Mouse (Mus musculus) heart, embryonic 14.5 days (tissue): ENCODE results near the gene Plekha6. TPM values are rescaled to one million over a fixed set of nuclear protein-coding genes. Genes with fewer than 3 reads are reported as not detected.
A peak's percentile ranks its signal among the peaks of the same experiment; 100 is the strongest.

Experiments
- ATAC-seq: fragments of 200-750 bp; cut with Nextera tagmentation; 2 replicates; pipeline ENCODE4 v1.8.0; 2017; ENCODE audit warnings: low read depth, moderate TSS enrichment; ENCODE audit not compliant: insufficient number of reproducible peaks, insufficient read depth, low FRiP score
- H3K27ac ChIP-seq, 2 experiments: fragments of 200-500 bp in 1 of 2; fragments of 300-500 bp in 1 of 2; sonication (generic) in 1 of 2; replicated peaks in 1 of 2; 2 replicates each; pipeline ENCODE4 v1.5.1; 2012 to 2014; ENCODE audit warnings: low read depth in 2 of 2, low read length in 2 of 2, control low read depth in 1 of 2, mild to moderate bottlenecking in 1 of 2, mixed read lengths in 1 of 2; ENCODE audit not compliant: control insufficient read depth in 1 of 2, insufficient read depth in 1 of 2
- H3K27me3 ChIP-seq: fragments of 300-500 bp; sonication (generic); 2 replicates; pipeline ENCODE4 v1.6.1; 2014; ENCODE audit warnings: mild to moderate bottlenecking, low read length, control low read depth; ENCODE audit not compliant: control insufficient read depth, insufficient read depth
- H3K36me3 ChIP-seq: fragments of 300-500 bp; sonication (generic); 2 replicates; pipeline ENCODE4 v1.6.1; 2014; ENCODE audit warnings: mild to moderate bottlenecking, control low read depth, low read length, mixed read lengths; ENCODE audit not compliant: control insufficient read depth, insufficient read depth
- H3K4me1 ChIP-seq, 2 experiments: fragments of 200-500 bp in 1 of 2; fragments of 300-500 bp in 1 of 2; sonication (generic) in 1 of 2; 2 replicates each; pipeline ENCODE4 v1.6.1; 2012 to 2014; ENCODE audit warnings: low read length in 2 of 2, control low read depth in 1 of 2, mixed read lengths in 1 of 2; ENCODE audit not compliant: control insufficient read depth in 2 of 2, insufficient read depth in 2 of 2
- H3K4me2 ChIP-seq: fragments of 300-500 bp; sonication (generic); 2 replicates; pipeline ENCODE4 v1.6.1; 2014; ENCODE audit warnings: mild to moderate bottlenecking, low read length
- H3K4me3 ChIP-seq, 2 experiments: fragments of 200-500 bp in 1 of 2; fragments of 300-500 bp in 1 of 2; sonication (generic) in 1 of 2; 2 replicates each; pipeline ENCODE4 v1.5.1; 2012 to 2014; ENCODE audit warnings: low read length in 2 of 2, mild to moderate bottlenecking in 2 of 2, control low read depth in 1 of 2, low read depth in 1 of 2, moderate library complexity in 1 of 2; ENCODE audit not compliant: control insufficient read depth in 1 of 2, insufficient read depth in 1 of 2
- H3K9ac ChIP-seq: fragments of 300-500 bp; sonication (generic); 2 replicates; pipeline ENCODE4 v1.6.1; 2014; ENCODE audit warnings: mild to moderate bottlenecking, low read length
- H3K9me3 ChIP-seq: fragments of 300-500 bp; sonication (generic); 2 replicates; pipeline ENCODE4 v1.6.1; 2016; ENCODE audit warnings: low read length, control low read depth; ENCODE audit not compliant: control insufficient read depth
- WGBS: fragments of 180-500 bp; shearing (Covaris S2); extraction: QIAGEN DNeasy Blood & Tissue Kit; methylation state at CpG from one replicate; pipeline ENCODE4 v1.1.7; 2014; 5-methylcytosine and 5-hydroxymethylcytosine counted together
- polyA plus RNA-seq: library from polyadenylated mRNA; unstranded; fragments of >200 nt; fragmentation: Nextera tagmentation; extraction: Ambion mirVana; gene quantifications from 2 replicates; pipeline ENCODE4 v1.2.1, GENCODE M21; 2014

The Plekha6 gene
- polyA plus RNA-seq, 1 experiment from 2014 or later: 12.4 TPM

DNA sequence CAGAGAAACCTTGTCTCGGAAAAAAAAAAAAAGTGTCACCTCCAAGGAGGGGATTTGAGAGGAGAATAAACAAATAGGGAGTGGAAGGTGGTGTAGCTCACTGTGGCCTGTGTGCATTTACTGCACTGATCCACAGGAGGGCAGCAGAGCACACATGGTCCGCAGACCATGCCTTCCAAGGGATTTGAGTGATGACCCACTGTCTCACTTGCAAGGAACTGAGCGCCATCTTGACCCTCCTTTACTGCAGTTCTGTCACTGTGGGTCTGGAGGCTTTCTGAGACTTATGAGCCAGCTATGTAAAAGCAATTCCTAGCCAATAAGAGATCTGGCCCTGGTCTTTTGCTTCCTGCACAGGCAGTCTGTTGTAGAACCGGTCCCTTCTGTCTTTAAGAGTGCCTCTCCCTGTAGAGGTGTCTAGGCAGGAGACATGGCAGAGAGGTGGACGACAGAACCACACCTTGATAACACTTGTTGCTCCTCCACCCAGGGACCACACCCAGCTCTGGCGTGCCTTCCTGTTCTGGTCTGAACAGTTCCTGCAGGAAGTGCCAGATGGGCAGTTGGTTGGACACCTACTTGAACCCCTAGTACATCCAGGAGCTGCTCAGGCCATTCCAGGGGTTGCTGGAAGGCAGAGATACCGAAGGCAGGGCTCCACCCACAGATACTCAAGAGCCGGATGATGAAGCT lies 13.6 kb downstream of the Plekha6 start:
- no peak for ATAC-seq
- Histone ChIP-seq H3K27me3 (no peaks in the 10 kb centered on the region), H3K36me3 (no peaks in the 10 kb centered on the region), H3K4me2 (no peak overlapping the region), H3K4me3 (no peak overlapping the region), H3K9ac (no peak overlapping the region), H3K4me1 (peaks cover 2 to 10% of the 10 kb centered on the region in 2 experiments; a peak in 3 of 4 replicates), H3K27ac (no peak overlapping the region), H3K9me3 (no peaks in the 10 kb centered on the region)
- 43% methylated on average over 8 of the region's 8 CpGs for WGBS

DNA sequence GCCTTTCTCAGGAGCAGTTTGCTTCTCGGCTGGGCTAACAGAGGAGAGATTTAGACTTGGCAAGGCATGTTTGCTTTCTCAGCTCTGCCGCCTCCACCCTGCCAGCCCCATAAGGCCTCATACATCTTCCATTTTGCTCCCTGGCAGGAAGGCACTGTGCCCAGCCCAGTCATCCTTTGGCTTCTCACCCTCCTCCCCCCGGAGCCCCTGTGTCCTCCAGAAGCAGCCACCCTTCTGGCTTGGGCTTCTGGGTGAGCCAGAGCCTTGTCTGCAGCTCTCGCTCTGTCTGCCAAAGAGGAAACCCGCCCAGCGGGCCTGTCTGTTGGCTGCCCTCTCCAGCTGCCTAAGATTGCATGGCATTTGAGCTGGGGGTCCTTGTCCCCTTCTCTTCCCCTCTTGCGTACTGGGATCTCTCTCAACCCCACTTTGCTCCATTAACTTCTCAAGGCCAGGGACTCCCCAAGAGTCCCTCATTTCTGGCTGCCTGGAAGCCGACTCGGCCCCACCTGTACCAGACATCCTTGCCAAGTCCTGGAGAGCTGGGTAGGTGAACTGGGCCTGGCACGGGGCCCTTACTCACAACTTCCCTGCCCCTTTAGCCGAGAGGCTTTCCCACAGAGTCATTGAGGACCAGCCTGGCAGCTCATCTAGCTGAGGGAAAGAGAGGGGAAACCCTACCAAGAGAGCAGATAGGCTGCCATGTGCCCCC lies 14.9 kb downstream of the Plekha6 start:
- H3K27me3 ChIP-seq: peaks cover 7% of the 10 kb centered on the region; the same call in 1 of the 2 replicates
- H3K4me2 ChIP-seq: no peak overlapping the region
- no peak for ATAC-seq
- no peaks in the 10 kb centered on the region for H3K9me3 ChIP-seq
- no peak overlapping the region for H3K9ac ChIP-seq
- 73% methylated on average over 11 of the region's 11 CpGs for WGBS
- H3K4me1 ChIP-seq: peaks cover 7 to 18% of the 10 kb centered on the region in 2 experiments; a peak in 3 of 4 replicates
- H3K4me3 ChIP-seq: no peak overlapping the region
- no peak overlapping the region for H3K27ac ChIP-seq
- no peaks in the 10 kb centered on the region for H3K36me3 ChIP-seq

DNA sequence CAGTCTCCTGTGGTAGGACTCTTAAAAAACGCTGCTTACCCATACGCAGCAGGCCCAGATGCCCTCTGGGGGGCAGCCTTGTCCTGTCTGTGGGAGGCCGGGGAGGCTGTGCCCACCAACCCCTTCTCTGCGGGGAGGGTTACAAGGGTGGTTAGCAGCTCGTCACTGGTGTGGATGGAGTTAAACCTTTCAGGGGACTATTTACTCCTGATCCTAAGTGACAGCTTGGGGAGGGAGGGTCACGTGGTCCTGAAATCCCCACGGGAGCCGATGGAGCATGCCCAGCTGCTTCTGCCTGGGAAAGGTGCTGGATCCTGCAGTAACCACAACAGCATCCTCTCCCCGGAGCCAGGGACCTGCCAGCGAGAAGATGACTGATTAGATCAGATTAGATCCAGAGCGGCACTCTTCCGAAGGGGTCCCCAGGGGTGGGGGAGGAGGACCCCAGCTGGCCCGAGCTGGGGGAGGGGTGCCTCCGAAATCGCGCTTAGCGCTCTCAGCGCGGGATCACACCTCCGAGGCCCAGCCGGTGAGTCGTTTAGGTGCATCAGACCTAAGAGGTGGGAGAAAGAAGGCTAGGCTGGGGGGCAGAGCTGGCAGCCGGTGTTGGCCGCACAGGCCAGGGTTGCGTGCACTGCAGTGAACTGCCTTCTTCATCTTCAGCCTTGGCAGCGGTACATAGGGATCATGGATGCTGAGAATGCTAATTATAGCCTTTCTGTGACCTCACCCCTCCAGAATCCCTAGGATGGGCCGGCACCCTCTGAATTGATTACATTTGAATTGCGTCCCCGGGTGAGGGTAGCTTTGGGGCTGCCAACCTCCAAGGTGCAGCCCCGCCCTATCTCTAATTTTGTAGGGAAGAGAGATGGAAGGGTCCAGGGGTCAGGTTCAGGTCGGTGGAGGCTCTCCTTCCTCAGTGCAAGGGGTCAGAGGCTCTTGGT lies 17.3 kb downstream of the Plekha6 start:
- peak; percentile 65 for ATAC-seq
- H3K27ac ChIP-seq: peak overlapping the region; percentile 19 to 24; a peak in 1 of 4 replicates
- peaks cover 7 to 18% of the 10 kb centered on the region in 2 experiments; a peak in 3 of 4 replicates for H3K4me1 ChIP-seq
- no peaks in the 10 kb centered on the region for H3K9me3 ChIP-seq
- H3K4me3 ChIP-seq: peak overlapping the region; percentile 57 to 75
- no peaks in the 10 kb centered on the region for H3K36me3 ChIP-seq
- H3K9ac ChIP-seq: peak overlapping the region; percentile 60
- WGBS: 1% methylated on average over 31 of the region's 31 CpGs
- peaks cover 7% of the 10 kb centered on the region; the same call in 1 of the 2 replicates for H3K27me3 ChIP-seq
- peak overlapping the region; percentile 84 for H3K4me2 ChIP-seq

DNA sequence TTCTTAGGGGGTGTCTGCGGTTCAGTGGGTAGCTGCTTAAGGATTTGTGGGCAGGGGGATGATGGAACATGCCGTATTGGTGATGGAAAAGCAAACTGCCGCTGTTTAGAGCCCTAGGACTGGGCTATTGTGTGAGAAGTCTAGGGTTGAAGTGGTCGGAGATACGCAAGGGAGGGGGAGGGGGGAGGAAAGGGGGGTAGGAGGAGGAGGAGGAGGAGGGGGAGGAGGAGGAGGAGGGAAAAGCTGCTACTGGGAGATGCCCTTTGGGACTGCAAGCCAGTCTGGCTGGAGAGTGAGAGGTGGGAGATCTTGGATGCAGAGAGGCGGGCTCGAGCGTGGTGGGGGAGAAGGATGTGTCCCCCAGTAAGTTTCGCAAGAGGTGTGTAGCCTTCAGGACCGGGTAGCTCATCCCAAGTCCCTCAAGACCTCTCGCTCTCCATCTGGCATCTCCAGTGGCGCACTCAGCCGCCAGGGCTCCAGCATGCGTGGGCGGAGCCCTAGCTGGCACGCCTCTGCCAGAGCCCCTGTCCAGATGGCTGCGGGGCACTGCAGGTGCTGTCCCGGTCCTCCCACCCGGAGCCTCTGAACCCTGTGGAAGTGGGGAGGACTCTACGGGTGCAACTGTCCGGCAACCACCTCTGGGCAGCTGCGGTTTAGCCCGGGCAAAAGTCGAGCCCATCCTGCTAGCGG lies 18.2 kb downstream of the Plekha6 start:
- Histone ChIP-seq H3K36me3 (no peaks in the 10 kb centered on the region), H3K9me3 (no peaks in the 10 kb centered on the region), H3K4me1 (peaks cover 7 to 18% of the 10 kb centered on the region in 2 experiments; a peak in 3 of 4 replicates), H3K9ac (peak overlapping the region; percentile 66), H3K27me3 (peaks cover 7% of the 10 kb centered on the region; the same call in 1 of the 2 replicates), H3K4me2 (peak overlapping the region; percentile 84), H3K27ac (peak overlapping the region; percentile 19 to 24; a peak in 1 of 4 replicates), H3K4me3 (peak overlapping the region; percentile 57 to 75)
- WGBS: 2% methylated on average over 25 of the region's 25 CpGs
- peak; percentile 40; the same call in 1 of the 2 replicates for ATAC-seq

DNA sequence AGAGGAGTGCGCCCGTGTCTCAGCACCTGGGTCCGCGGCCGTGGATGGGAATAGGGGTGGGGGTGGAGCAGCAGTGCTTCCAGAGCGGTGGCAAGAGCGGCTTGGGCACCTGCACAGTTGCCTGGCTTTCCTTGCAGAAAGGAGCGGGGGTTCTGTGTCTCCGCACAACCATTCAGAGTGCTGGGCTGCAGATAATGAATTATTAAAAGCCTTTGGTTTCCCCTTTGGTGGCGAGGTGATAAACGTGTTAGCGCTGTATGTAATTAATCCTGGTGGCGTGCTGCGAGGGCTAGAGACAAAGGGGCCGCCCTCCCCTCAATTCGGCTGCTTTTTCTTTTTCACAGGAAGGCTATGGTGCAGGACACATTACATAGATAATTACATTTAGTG lies 18.7 kb downstream of the Plekha6 start:
- no peaks in the 10 kb centered on the region for H3K9me3 ChIP-seq
- no peak for ATAC-seq
- peaks cover 7 to 18% of the 10 kb centered on the region in 2 experiments; a peak in 3 of 4 replicates for H3K4me1 ChIP-seq
- peak overlapping the region; percentile 14 to 19; a peak in 2 of 4 replicates for H3K27ac ChIP-seq
- peak overlapping the region; percentile 84 for H3K4me2 ChIP-seq
- 2% methylated on average over 16 of the region's 16 CpGs for WGBS
- H3K4me3 ChIP-seq: peak overlapping the region; percentile 57 to 75
- peak overlapping the region; percentile 66 for H3K9ac ChIP-seq
- peaks cover 7% of the 10 kb centered on the region; the same call in 1 of the 2 replicates for H3K27me3 ChIP-seq
- no peaks in the 10 kb centered on the region for H3K36me3 ChIP-seq

DNA sequence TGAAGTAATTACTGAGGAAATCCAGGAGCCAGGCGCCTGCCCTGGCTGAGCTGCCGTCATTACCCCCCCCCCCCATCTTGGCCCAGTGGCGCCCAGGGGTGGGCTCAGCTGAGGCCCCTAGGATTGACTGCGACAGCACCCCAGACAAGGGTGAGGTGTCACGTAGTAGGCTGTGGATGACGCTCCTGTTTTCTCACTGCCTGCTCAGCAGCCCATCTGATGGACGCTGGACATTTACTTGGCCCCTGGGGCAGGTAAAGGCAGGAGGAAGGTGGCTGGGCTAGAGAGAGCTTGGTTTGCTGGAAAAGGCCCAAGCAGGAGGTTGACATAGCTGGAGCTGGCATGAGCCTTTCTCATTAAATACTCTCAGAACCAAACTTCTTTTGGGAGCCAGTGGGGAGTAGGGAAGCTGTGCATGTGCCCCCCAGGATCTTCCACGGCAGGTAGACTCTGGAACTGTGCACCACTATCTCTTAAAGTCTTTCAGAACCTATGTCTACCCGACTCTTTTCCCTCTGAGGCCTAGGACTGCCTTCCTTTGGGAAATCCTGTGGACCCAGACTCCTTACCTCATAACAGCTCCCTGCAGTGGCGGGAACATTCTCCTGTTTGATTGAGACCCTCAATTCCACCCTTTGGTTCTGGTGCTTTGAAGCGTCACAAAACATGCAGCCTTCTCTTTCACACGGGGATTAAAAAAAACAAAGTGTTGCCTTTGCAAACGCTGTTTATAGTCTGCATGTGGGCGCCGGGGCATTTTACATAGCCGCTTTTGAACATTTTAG lies 19.3 kb downstream of the Plekha6 start:
- H3K4me3 ChIP-seq: peak overlapping the region; percentile 57 to 75; a peak in 3 of 4 replicates
- peaks cover 7% of the 10 kb centered on the region; the same call in 1 of the 2 replicates for H3K27me3 ChIP-seq
- H3K4me1 ChIP-seq: peaks cover 14 to 24% of the 10 kb centered on the region in 2 experiments
- no peaks in the 10 kb centered on the region for H3K9me3 ChIP-seq
- H3K9ac ChIP-seq: peak overlapping the region; percentile 66
- peak overlapping the region; percentile 84 for H3K4me2 ChIP-seq
- 56% methylated on average over 16 of the region's 16 CpGs for WGBS
- peak overlapping the region in 1 of 2 experiments; percentile 19; a peak in 1 of 4 replicates for H3K27ac ChIP-seq
- no peak for ATAC-seq
- H3K36me3 ChIP-seq: no peaks in the 10 kb centered on the region
